Mouse (Mus musculus) spleen, adult 2 months (tissue): ENCODE results near the gene Wdr70.

Experiments used
- CTCF ChIP-seq: fragments of 200-500 bp; IDR thresholded peaks from 2 replicates; pipeline ENCODE4 v1.5.1; 2011; ENCODE audit warnings: mild to moderate bottlenecking, inconsistent platforms; ENCODE audit not compliant: insufficient read depth, insufficient read length, insufficient replicate concordance; ENCODE audit errors: extremely low read depth
- POLR2A ChIP-seq: fragments of 200-500 bp; IDR thresholded peaks from 2 replicates; pipeline ENCODE4 v1.6.1; 2011; ENCODE audit warnings: low read depth, low read length, inconsistent platforms

DNA sequence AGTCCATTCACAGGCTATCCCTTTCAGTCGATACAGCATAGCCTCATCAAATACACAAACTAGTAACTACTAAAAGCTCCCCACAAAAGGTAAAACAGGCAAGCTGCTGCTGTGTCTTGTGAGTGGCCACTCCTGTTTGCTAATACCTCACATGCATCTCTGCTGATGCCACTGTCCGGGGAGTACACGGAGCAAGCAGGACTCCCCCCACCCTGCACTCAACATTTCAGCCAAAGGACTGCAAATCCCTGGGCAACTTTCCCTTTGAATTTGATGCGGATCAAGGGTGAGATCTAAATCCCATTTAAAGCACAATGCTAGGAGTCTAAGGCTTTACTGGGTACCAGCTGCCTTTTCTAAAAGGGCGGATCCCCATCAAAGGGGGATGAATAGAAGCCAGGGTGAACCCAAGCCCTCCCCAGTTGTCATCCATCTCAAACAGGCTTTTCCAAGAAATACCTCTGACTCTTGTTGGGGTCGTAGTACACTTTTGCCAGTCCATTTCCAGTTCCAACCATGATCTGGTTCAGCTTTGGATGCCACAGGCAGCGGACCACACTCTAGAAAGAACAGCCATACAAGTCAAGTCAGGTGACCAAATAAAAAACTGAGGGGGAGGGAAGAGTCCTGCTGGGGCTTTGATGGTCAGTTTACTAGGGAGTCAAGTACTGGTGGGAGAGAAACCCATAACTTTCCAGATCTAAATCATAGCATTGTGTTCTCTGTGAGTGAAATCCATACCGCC lies 210.2 kb downstream of the Wdr70 start:
- TF ChIP-seq POLR2A, result no peak
- no peak for TF ChIP-seq CTCF
